Mouse (Mus musculus): ENCODE results near the gene Otog. TPM values are rescaled to one million over a fixed set of nuclear protein-coding genes. Genes with fewer than 3 reads are reported as not detected.
A peak's percentile ranks its signal among the peaks of the same experiment; 100 is the strongest.

Otog gene
- total RNA-seq, 2 experiments from 2014 or later = 0.33 to 1.2 TPM

- intact Hi-C loops (cut with DNase I) = no loop called here
- DNase-seq = no peak
- no peak for TF ChIP-seq CTCF (IDR thresholded peaks at IDR 0.05)
- H3K27ac ChIP-seq = no peak overlapping the region
- H3K4me3 ChIP-seq = no peak overlapping the region
Measured at GRCm38 (mm10) chr7:46235948-46236347, 4.8 kb upstream of the Otog start.

- no peak for DNase-seq
- 0 out of 2 replicates have a peak overlapping the region, but pooled peaks have one; percentile 81 for H3K27ac ChIP-seq
- TF ChIP-seq CTCF (IDR thresholded peaks at IDR 0.05) = no peak
- H3K4me3 ChIP-seq = no peak overlapping the region
- intact Hi-C loops (cut with DNase I) = no loop called here
Measured at GRCm38 (mm10) chr7:46236363-46236762, 4.4 kb upstream of the Otog start.

GRCm38 (mm10) chr7:46237192-46237591 lies 3.6 kb upstream of the Otog start:
- peak; percentile 41 for DNase-seq
- H3K4me3 ChIP-seq = peak overlapping the region; percentile 65
- TF ChIP-seq CTCF (IDR thresholded peaks at IDR 0.05) = no peak
- intact Hi-C loops (cut with DNase I) = no loop called here
- peak overlapping the region; percentile 81 for H3K27ac ChIP-seq

- intact Hi-C loops (cut with DNase I) = no loop called here
- peak; percentile 63 for DNase-seq
- Histone ChIP-seq H3K4me3 (peak within 1 kb of the TSS; percentile 65), H3K27ac (peak within 1 kb of the TSS; percentile 81)
- TF ChIP-seq CTCF (IDR thresholded peaks at IDR 0.05) = no peak
Measured at GRCm38 (mm10) chr7:46238346-46238745, 2.4 kb upstream of the Otog start, which contains the start of gene Ush1c. Gene Ush1c (minus strand): TSS chr7:46238503.

- Histone ChIP-seq H3K4me3 (no peak overlapping the region), H3K27ac (no peak overlapping the region)
- no peak for DNase-seq
- no peak for TF ChIP-seq CTCF (IDR thresholded peaks at IDR 0.05)
- intact Hi-C loops (cut with DNase I) = no loop called here
Measured at GRCm38 (mm10) chr7:46240091-46240490, 696 bp upstream of the Otog start.

- no peak for DNase-seq
- intact Hi-C loops (cut with DNase I) = no loop called here
- Histone ChIP-seq H3K4me3 (no peak overlapping the region), H3K27ac (no peak overlapping the region)
- TF ChIP-seq CTCF (IDR thresholded peaks at IDR 0.05) = no peak
Measured at GRCm38 (mm10) chr7:46246876-46247275, 6.1 kb downstream of the Otog start.

- no peak overlapping the region for H3K4me3 ChIP-seq
- no peak overlapping the region for H3K27ac ChIP-seq
- intact Hi-C loops (cut with DNase I) = no loop called here
- TF ChIP-seq CTCF (IDR thresholded peaks at IDR 0.05) = no peak
- DNase-seq = no peak
Measured at GRCm38 (mm10) chr7:46247606-46248005, 6.8 kb downstream of the Otog start.

- Histone ChIP-seq H3K27ac (no peak overlapping the region), H3K4me3 (no peak overlapping the region)
- TF ChIP-seq CTCF (IDR thresholded peaks at IDR 0.05) = peak; percentile 12; the same call in 1 of the 2 replicates
- intact Hi-C loops (cut with DNase I) = no loop called here
- DNase-seq = no peak
Measured at GRCm38 (mm10) chr7:46251841-46252240, 11.1 kb downstream of the Otog start.

- H3K4me3 ChIP-seq = no peak overlapping the region
- intact Hi-C loops (cut with DNase I) = no loop called here
- no peak for TF ChIP-seq CTCF (IDR thresholded peaks at IDR 0.05)
- DNase-seq = no peak
- no peak overlapping the region for H3K27ac ChIP-seq
Measured at GRCm38 (mm10) chr7:46276156-46276555, 35.4 kb downstream of the Otog start.

GRCm38 (mm10) chr7:46279946-46280345 lies 39.2 kb downstream of the Otog start:
- TF ChIP-seq CTCF (IDR thresholded peaks at IDR 0.05) = peak; percentile 78
- Histone ChIP-seq H3K4me3 (no peak overlapping the region), H3K27ac (no peak overlapping the region)
- intact Hi-C loops (cut with DNase I) = loop anchor here (1.0 to 5.0 kb wide), 3 partner anchors 59 to 327 kb away; no protein-coding TSS in a partner anchor
- peak; percentile 65 for DNase-seq

- H3K4me3 ChIP-seq = no peak overlapping the region
- no peak for DNase-seq
- intact Hi-C loops (cut with DNase I) = loop anchor here (1.0 to 5.0 kb wide), 3 partner anchors 58 to 326 kb away; no protein-coding TSS in a partner anchor
- H3K27ac ChIP-seq = no peak overlapping the region
- TF ChIP-seq CTCF (IDR thresholded peaks at IDR 0.05) = no peak
Measured at GRCm38 (mm10) chr7:46280896-46281295, 40.1 kb downstream of the Otog start.

GRCm38 (mm10) chr7:46282276-46282675 lies 41.5 kb downstream of the Otog start:
- Histone ChIP-seq H3K4me3 (no peak overlapping the region), H3K27ac (no peak overlapping the region)
- no peak for TF ChIP-seq CTCF (IDR thresholded peaks at IDR 0.05)
- no peak for DNase-seq
- intact Hi-C loops (cut with DNase I) = loop anchor here (5.0 kb wide), 1 partner anchor 325 kb away; no protein-coding TSS in a partner anchor

GRCm38 (mm10) chr7:46283681-46284080 lies 42.9 kb downstream of the Otog start:
- intact Hi-C loops (cut with DNase I) = loop anchor here (1.0 to 5.0 kb wide), 2 partner anchors 95 to 324 kb away; no protein-coding TSS in a partner anchor
- no peak for TF ChIP-seq CTCF (IDR thresholded peaks at IDR 0.05)
- no peak overlapping the region for H3K27ac ChIP-seq
- H3K4me3 ChIP-seq = no peak overlapping the region
- peak; percentile 47 for DNase-seq

- intact Hi-C loops (cut with DNase I) = no loop called here
- DNase-seq = peak; percentile 51
- TF ChIP-seq CTCF (IDR thresholded peaks at IDR 0.05) = peak; percentile 42
- Histone ChIP-seq H3K27ac (peak overlapping the region; percentile 71), H3K4me3 (peak overlapping the region; percentile 11)
Measured at GRCm38 (mm10) chr7:46285161-46285839, 44.5 kb downstream of the Otog start.

Measured in gastrocnemius, adult 2 months (tissue).